Mouse (Mus musculus) thymus, adult 2 months (tissue): Measurements from ENCODE around the gene Kcnh2.

ENCODE experiments used
- CTCF ChIP-seq: fragments of 200-500 bp; IDR thresholded peaks from 2 replicates; pipeline ENCODE4 v1.5.1; 2012; ENCODE audit warnings: mild to moderate bottlenecking, control low read depth, low read length, moderate library complexity, borderline replicate concordance; ENCODE audit not compliant: control insufficient read depth, poor library complexity, insufficient read depth; ENCODE audit errors: extremely low read depth
- POLR2A ChIP-seq: fragments of 200-500 bp; IDR thresholded peaks from 2 replicates; pipeline ENCODE4 v1.6.1; 2012; ENCODE audit warnings: mild to moderate bottlenecking, low read length, control low read depth, moderate library complexity; ENCODE audit not compliant: control insufficient read depth, poor library complexity, insufficient read depth; ENCODE audit errors: extremely low read depth

DNA sequence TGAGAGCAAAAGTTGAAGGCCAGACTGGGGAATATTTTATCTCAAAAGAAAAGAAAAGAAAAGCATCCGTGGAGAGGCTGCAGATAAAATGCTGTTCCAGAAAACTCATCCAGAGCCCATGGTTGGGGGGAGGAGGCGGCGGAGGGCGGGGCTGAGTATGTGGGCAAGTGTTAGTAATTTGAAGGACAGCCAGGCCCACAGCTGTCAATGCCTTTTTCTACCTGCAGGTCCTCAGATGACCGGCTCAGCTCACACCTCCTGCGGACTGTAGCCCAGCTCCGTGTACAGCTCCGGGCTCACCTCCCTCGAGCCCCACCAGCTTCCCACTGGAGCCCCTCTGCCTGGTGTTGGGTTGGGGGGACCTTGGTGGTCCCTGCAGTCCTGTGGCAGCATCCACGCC lies 48.3 kb upstream of the Kcnh2 start:
- TF ChIP-seq CTCF: no peak
- TF ChIP-seq POLR2A: no peak
